Mouse (Mus musculus) heart, adult 2 months (tissue): ENCODE data around the gene Fhit.

Experiments
- CTCF ChIP-seq: fragments of 200-600 bp; IDR thresholded peaks from 2 replicates; pipeline ENCODE4 v1.8.1; 2022; ENCODE audit warnings: antibody characterized with exemption, mild to moderate bottlenecking, moderate library complexity
- EP300 ChIP-seq: fragments of 200-500 bp; IDR thresholded peaks from 2 replicates; pipeline ENCODE4 v1.6.1; 2011; ENCODE audit warnings: low read depth, low read length, control low read depth; ENCODE audit not compliant: insufficient read depth
- POLR2A ChIP-seq: fragments of 200-500 bp; IDR thresholded peaks from 2 replicates; pipeline ENCODE4 v1.6.1; 2011; ENCODE audit warnings: mild to moderate bottlenecking, low read depth, low read length, control low read depth; ENCODE audit not compliant: insufficient read depth

DNA sequence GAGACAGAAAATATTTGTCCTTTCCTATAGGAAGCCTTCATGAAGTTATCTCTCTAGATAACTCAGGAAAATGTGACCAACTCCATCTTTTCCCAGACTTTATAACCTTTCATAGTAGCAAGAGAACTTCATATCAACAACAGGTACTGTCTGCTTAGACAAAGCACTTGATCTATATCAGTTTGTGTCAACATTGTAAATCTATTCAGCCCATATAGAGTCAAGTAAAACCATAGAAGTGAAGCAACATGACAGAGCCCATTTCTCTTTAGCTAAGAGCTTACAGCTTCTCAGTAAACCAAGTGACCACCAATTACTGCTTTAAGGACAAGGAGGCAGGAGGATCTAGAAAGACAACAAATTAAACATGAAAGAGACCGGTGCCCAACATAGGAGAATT is 725.6 kb downstream of the Fhit start:
- TF ChIP-seq POLR2A (no peak), CTCF (no peak), EP300 (no peak)
